Mouse (Mus musculus) ES-E14 (cell line): ENCODE measurements around the gene Dexi. TPM values are rescaled to one million over a fixed set of nuclear protein-coding genes. Genes with fewer than 3 reads are reported as not detected.

Experiments used
- DNase-seq: peaks from one replicate; pipeline ENCODE4 v3.0.0-alpha.2; 2013; ENCODE audit warnings: low read depth, low spot score
- H3K27ac ChIP-seq: 2 replicates; pipeline ENCODE4 v1.5.1; 2012; ENCODE audit warnings: low read depth, mild to moderate bottlenecking, low read length, moderate library complexity, mixed read lengths; ENCODE audit not compliant: poor library complexity, insufficient read depth, severe bottlenecking
- H3K36me3 ChIP-seq: 2 replicates; pipeline ENCODE4 v1.6.1; 2012; ENCODE audit warnings: mild to moderate bottlenecking, low read length, moderate library complexity, mixed read lengths; ENCODE audit not compliant: control insufficient read depth, poor library complexity, insufficient read depth, severe bottlenecking
- H3K4me1 ChIP-seq, 2 experiments: fragments of 150-350 bp in 1 of 2; sonication (generic) in 1 of 2; 2 replicates each; pipeline ENCODE4 v1.6.1; 2012; ENCODE audit warnings: low read length in 2 of 2, mild to moderate bottlenecking in 1 of 2, mixed read lengths in 1 of 2; ENCODE audit not compliant: control insufficient read depth in 2 of 2, insufficient read depth in 2 of 2, poor library complexity in 1 of 2
- H3K4me3 ChIP-seq, 2 experiments: fragments of 150-350 bp in 1 of 2; sonication (generic) in 1 of 2; 2 replicates each; pipeline ENCODE4 v1.5.1; 2012; ENCODE audit warnings: low read length in 2 of 2, low read depth in 1 of 2, mild to moderate bottlenecking in 1 of 2, mixed read lengths in 1 of 2; ENCODE audit not compliant: insufficient read depth in 1 of 2, poor library complexity in 1 of 2, severe bottlenecking in 1 of 2
- H3K9ac ChIP-seq: 2 replicates; pipeline ENCODE4 v1.6.1; 2012; ENCODE audit warnings: low read depth, mild to moderate bottlenecking, low read length, mixed read lengths; ENCODE audit not compliant: poor library complexity, insufficient read depth, severe bottlenecking
- H3K9me3 ChIP-seq: fragments of 150-350 bp; sonication (generic); 2 replicates; pipeline ENCODE4 v1.6.1; 2012; ENCODE audit warnings: low read depth, mild to moderate bottlenecking, low read length; ENCODE audit not compliant: control insufficient read depth, insufficient read depth
- CHD2 ChIP-seq: IDR thresholded peaks from 2 replicates; pipeline ENCODE4 v1.6.1; 2014; ENCODE audit warnings: mild to moderate bottlenecking, low read depth, low read length, inconsistent platforms
- HCFC1 ChIP-seq: IDR thresholded peaks from 2 replicates; pipeline ENCODE4 v1.6.1; 2012; ENCODE audit warnings: low read length, inconsistent platforms, borderline replicate concordance; ENCODE audit not compliant: insufficient read depth
- MAFK ChIP-seq: IDR thresholded peaks from 2 replicates; pipeline ENCODE4 v1.6.1; 2014; ENCODE audit warnings: mild to moderate bottlenecking, low read depth, low read length, inconsistent platforms; ENCODE audit not compliant: insufficient read depth
- ZC3H11A ChIP-seq: IDR thresholded peaks from 2 replicates; pipeline ENCODE4 v1.6.1; 2012; ENCODE audit warnings: low read depth, mild to moderate bottlenecking, inconsistent platforms, low read length, borderline replicate concordance
- ZNF384 ChIP-seq: IDR thresholded peaks from 2 replicates; pipeline ENCODE4 v1.6.1; 2012; ENCODE audit warnings: low read depth, low read length, inconsistent platforms
- in situ Hi-C, 2 experiments: fragments of 600-800 bp; cut with MboI; formaldehyde crosslinking; loops; one replicate each; pipeline ENCODE4 v1.15.1; 2025; ENCODE audit warnings: low sequenced_read_pairs in 2 of 2, inconsistent platforms in 1 of 2; ENCODE audit not compliant: unreplicated experiment in 2 of 2
- total RNA-seq: library from RNA; depleted of rRNA; stranded (reverse); fragments of 300-350 nt; gene quantifications from 2 replicates; pipeline ENCODE4 v1.2.3, GENCODE M21; 2012

Dexi gene
- total RNA-seq, 1 experiment: 5.8 TPM

DNA sequence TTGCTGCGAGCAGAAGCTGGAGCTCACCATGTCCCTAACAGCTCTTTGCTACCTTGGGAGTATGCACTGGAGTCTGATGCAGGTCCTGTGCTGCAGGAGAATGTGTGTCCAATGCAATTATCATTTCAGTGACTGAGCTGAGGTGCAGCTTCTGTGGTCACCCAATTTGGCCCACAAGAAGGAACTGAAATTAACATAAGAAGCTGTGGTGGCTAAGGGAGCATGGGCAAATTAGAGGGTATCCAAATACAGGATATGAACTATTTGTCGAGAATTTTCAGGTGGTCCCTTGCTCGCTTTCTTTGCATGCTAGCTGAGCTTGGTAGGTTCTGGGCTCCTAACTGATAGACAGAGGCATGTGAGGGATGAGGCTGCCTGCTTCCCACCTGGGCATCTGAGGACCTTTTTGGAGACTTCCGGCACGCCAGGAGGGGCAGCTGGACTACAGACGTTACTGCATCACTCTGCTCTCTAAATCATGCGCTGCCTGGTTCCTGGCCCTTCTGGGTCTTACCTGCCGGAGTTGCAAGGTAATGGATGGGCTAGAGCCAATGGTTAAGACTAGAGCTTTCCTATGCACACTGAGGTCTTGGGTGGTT is 54.9 kb downstream of the Dexi start:
- no peak for DNase-seq
- no peak overlapping the region for H3K9ac ChIP-seq
- H3K9me3 ChIP-seq: no peaks in the 10 kb centered on the region

GRCm38 (mm10) chr16:10486993-10487392 is 55.9 kb downstream of the Dexi start:
- H3K36me3 ChIP-seq: no peaks in the 10 kb centered on the region
- H3K27ac ChIP-seq: no peak overlapping the region
- in situ Hi-C loops: no loop called here
- TF ChIP-seq ZC3H11A (no peak), HCFC1 (no peak), ZNF384 (no peak), CHD2 (no peak), MAFK (no peak)
- DNase-seq: no peak
- no peak overlapping the region for H3K9ac ChIP-seq
- H3K9me3 ChIP-seq: no peaks in the 10 kb centered on the region
- peaks cover 0 to 3% of the 10 kb centered on the region in 2 experiments; a peak in 1 of 4 replicates for H3K4me1 ChIP-seq
- no peak overlapping the region for H3K4me3 ChIP-seq

More for the DNA sequence above, 54.9 kb downstream of the Dexi start:
- H3K27ac ChIP-seq: no peak overlapping the region
- no peaks in the 10 kb centered on the region for H3K36me3 ChIP-seq
- no peak overlapping the region for H3K4me3 ChIP-seq
- H3K4me1 ChIP-seq: peaks cover 0 to 3% of the 10 kb centered on the region in 2 experiments; a peak in 1 of 4 replicates
- in situ Hi-C loops: no loop called here
- no peak for TF ChIP-seq HCFC1
- no peak for TF ChIP-seq ZC3H11A
- no peak for TF ChIP-seq ZNF384
- no peak for TF ChIP-seq CHD2
- TF ChIP-seq MAFK: no peak

DNA sequence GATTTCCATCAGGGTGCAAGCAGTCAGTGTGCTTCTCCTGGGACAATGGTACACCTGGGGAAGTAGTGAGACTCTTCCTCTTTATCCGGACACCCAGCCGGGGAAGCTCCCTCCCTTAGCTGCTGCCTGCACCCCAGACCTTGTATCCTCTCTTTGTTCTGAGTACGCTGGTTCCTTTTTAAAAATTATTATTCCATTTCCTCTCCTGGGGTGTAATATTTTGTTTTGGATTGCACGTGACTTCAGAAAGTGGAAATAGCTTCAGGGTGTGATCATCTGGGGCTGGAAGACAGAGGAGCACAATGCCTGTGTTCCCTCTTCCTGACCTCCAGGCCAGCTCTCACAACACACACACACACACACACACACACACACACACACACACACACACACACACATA is 60.5 kb downstream of the Dexi start:
- TF ChIP-seq CHD2 (no peak), MAFK (no peak), ZC3H11A (no peak), ZNF384 (no peak), HCFC1 (no peak)
- Histone ChIP-seq H3K27ac (no peak overlapping the region), H3K9me3 (no peaks in the 10 kb centered on the region), H3K9ac (no peak overlapping the region), H3K4me3 (no peak overlapping the region), H3K4me1 (no peaks in the 10 kb centered on the region), H3K36me3 (no peaks in the 10 kb centered on the region)
- DNase-seq: no peak
- in situ Hi-C loops: no loop called here

DNA sequence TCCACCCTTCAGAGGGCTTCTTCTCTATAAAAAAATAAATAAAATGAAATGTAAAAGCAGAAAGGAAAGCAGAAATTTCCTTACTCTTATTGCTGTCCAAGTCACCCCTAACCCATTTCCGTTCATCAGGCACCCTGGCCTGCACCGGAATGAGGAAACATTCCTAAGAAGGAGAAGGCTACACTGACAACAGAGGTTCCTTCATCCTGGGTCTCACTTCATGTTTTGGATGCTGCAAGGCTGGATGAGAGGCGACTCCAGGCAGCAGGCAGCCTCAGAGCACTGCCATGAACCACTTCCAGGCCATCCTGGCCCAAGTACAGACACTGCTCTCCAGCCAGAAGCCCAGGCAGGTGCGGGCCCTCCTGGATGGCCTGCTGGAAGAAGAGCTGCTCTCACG is 63.0 kb downstream of the Dexi start, which contains the start of gene Ciita:
Gene Ciita (plus strand): TSS at position 203 of the 400 bp plus-strand sequence.
- H3K9me3 ChIP-seq: no peaks in the 10 kb centered on the region
- H3K9ac ChIP-seq: no peak within 1 kb of the TSS
- in situ Hi-C loops: no loop called here
- no peak for DNase-seq
- TF ChIP-seq MAFK (no peak), ZC3H11A (no peak), HCFC1 (no peak), ZNF384 (no peak), CHD2 (no peak)
- H3K4me1 ChIP-seq: no peaks in the 10 kb centered on the region
- H3K4me3 ChIP-seq: no peak within 1 kb of the TSS
- no peaks in the 10 kb centered on the region for H3K36me3 ChIP-seq
- no peak within 1 kb of the TSS; the same call in 1 of the 2 replicates for H3K27ac ChIP-seq

DNA sequence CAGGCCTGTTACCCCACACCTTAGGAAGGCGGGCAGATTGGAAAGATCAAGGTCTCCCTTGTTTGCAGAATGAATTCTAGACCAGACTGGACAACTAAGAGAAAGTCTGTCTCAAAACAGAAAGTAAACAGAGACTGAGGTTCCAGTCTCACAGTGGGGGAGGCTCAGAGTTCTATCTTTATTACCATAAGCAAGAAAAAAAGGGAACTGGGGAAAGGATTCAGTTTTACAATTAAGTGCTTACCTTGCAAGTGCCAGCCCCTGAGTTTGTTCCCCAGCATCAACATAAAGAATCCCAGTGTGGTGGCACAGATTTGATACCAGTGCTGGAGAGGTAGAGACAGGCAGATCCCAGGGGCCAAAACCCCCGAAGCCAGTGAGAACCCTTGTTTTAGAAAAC is 66.9 kb downstream of the Dexi start:
- in situ Hi-C loops: no loop called here
- Histone ChIP-seq H3K4me3 (no peak overlapping the region), H3K36me3 (no peaks in the 10 kb centered on the region), H3K9me3 (no peaks in the 10 kb centered on the region), H3K9ac (no peak overlapping the region), H3K27ac (no peak overlapping the region), H3K4me1 (peaks cover 0 to 2% of the 10 kb centered on the region in 2 experiments; a peak in 1 of 4 replicates)
- DNase-seq: no peak
- TF ChIP-seq MAFK (no peak), CHD2 (no peak), HCFC1 (no peak), ZC3H11A (no peak), ZNF384 (no peak)
